ENCODE assay signal across 7 mouse cellular contexts in the genomic region with DNA sequence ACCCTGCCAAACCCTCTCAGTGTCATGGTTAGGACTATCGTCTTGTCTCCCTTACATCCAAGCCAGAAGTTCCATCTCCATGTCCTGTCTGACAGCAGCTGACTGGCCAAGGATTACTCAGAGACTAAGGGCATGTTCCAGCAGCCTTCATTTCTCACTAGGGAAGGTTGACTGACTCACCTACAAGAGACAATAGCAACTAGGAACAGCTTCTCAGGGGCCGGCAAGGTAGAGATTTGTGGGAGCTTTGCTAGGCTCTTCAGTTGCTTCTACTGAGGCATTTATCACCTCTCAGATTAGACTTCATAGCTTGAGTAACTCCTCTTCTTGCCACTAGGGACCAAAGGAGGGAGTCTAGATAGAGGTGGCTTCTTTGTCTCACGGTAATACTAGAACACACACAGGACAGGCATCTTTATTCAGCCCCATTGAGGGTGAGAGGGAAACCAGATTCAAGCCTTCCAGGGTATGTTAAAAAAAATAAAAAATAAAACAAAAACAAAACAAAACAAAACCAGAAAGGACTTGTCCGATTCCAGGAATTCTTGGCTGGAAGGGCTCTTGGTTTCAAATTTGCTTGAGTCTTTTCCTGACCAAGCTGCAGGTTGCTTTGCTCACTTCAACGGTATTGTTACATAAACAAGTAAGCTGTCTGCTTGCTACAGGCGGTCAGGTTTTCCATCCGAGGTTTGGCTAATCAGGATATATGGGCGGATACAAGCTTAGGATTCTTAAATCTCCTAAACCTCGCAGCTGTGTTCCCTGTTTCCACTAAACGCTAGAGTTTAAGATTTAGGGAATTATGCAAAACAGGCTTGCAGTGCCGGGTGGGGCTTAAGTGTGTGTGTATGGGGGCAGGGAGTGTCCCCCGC. TPM values are rescaled to one million over a fixed set of nuclear protein-coding genes. Genes with fewer than 3 reads are reported as not detected.
DNase-seq lines count a peak whose midpoint lies in the region; ATAC-seq and TF ChIP-seq lines count a peak whose summit lies in the region.

No protein-coding gene starts in this region.

- no peaks in the 10 kb centered on the region for H3K9me3 ChIP-seq in E14TG2a.4 (ENCODE audit: low read length)
- no peaks in the 10 kb centered on the region for H3K9me3 ChIP-seq in forebrain, embryonic 15.5 days
- no peaks in the 10 kb centered on the region for H3K9me3 ChIP-seq in kidney, embryonic 16.5 days (ENCODE audit: low read length)
- H3K9me3 ChIP-seq in midbrain, embryonic 15.5 days, result no peaks in the 10 kb centered on the region

- no peak overlapping the region for H3K27ac ChIP-seq in forebrain, embryonic 15.5 days (replicated peaks)
- peak overlapping the region; percentile 83 for H3K27ac ChIP-seq in kidney, embryonic 16.5 days (ENCODE audit: low read length)
- no peak overlapping the region for H3K27ac ChIP-seq in midbrain, embryonic 15.5 days

- peaks cover 36% of the 10 kb centered on the region for H3K4me1 ChIP-seq in E14TG2a.4 (replicated peaks; ENCODE audit: low read depth, low read length)
- peaks cover 31% of the 10 kb centered on the region for H3K4me1 ChIP-seq in forebrain, embryonic 15.5 days
- peaks cover 40% of the 10 kb centered on the region for H3K4me1 ChIP-seq in kidney, embryonic 16.5 days (ENCODE audit: insufficient read depth, low read length)
- peaks cover 40% of the 10 kb centered on the region for H3K4me1 ChIP-seq in midbrain, embryonic 15.5 days

- no peaks in the 10 kb centered on the region for H3K36me3 ChIP-seq in E14TG2a.4 (ENCODE audit: insufficient read depth, low read length)
- no peaks in the 10 kb centered on the region for H3K36me3 ChIP-seq in forebrain, embryonic 15.5 days
- H3K36me3 ChIP-seq in kidney, embryonic 16.5 days (ENCODE audit: insufficient read depth, low read length), result peaks cover 4% of the 10 kb centered on the region; the same call in 1 of the 2 replicates
- no peaks in the 10 kb centered on the region for H3K36me3 ChIP-seq in midbrain, embryonic 15.5 days (replicated peaks)

- DNase-seq in A20 (ENCODE audit: low read depth, low spot score), result peak; percentile 74
- no peak for DNase-seq in layer of hippocampus, adult 8-10 months (ENCODE audit: low spot score in 2 of 2)
- no peak for DNase-seq in gastrocnemius, adult 8-10 months (ENCODE audit: low spot score in 2 of 2)

- 22% methylated on average over 12 of the region's 12 CpGs for WGBS in forebrain, embryonic 15.5 days
- 19% methylated on average over 12 of the region's 12 CpGs for WGBS in kidney, embryonic 16.5 days
- 18% methylated on average over 12 of the region's 12 CpGs for WGBS in midbrain, embryonic 15.5 days

- H3K27me3 ChIP-seq in E14TG2a.4 (ENCODE audit: insufficient read depth, low read length), result peaks cover 60% of the 10 kb centered on the region
- H3K27me3 ChIP-seq in forebrain, embryonic 15.5 days, result peaks cover 12% of the 10 kb centered on the region; the same call in 1 of the 2 replicates
- H3K27me3 ChIP-seq in kidney, embryonic 16.5 days (ENCODE audit: insufficient read depth, low read length), result no peaks in the 10 kb centered on the region
- peaks cover 19% of the 10 kb centered on the region for H3K27me3 ChIP-seq in midbrain, embryonic 15.5 days (replicated peaks)

- 0 out of 2 replicates have a peak overlapping the region, but pooled peaks have one; percentile 98 for H3K4me2 ChIP-seq in forebrain, embryonic 15.5 days (replicated peaks)
- H3K4me2 ChIP-seq in kidney, embryonic 16.5 days (replicated peaks; ENCODE audit: low read depth, low read length), result peak overlapping the region; percentile 91
- H3K4me2 ChIP-seq in midbrain, embryonic 15.5 days, result peak overlapping the region; percentile 87; the same call in 1 of the 2 replicates

- H3K4me3 ChIP-seq in E14TG2a.4 (replicated peaks; ENCODE audit: low read length), result no peak overlapping the region
- no peak overlapping the region for H3K4me3 ChIP-seq in forebrain, embryonic 15.5 days
- peak overlapping the region; percentile 22; the same call in 1 of the 2 replicates for H3K4me3 ChIP-seq in kidney, embryonic 16.5 days (ENCODE audit: low read length)
- H3K4me3 ChIP-seq in midbrain, embryonic 15.5 days, result no peak overlapping the region

- ATAC-seq in forebrain, embryonic 15.5 days (replicated peaks), result no peak
- ATAC-seq in kidney, embryonic 16.5 days (ENCODE audit: low FRiP score, low TSS enrichment), result no peak
- ATAC-seq in midbrain, embryonic 15.5 days (replicated peaks), result no peak

- H3K9ac ChIP-seq in forebrain, embryonic 15.5 days (replicated peaks), result no peak overlapping the region
- H3K9ac ChIP-seq in kidney, embryonic 16.5 days (replicated peaks; ENCODE audit: low read length), result no peak overlapping the region; the same call in 1 of the 2 replicates
- no peak overlapping the region for H3K9ac ChIP-seq in midbrain, embryonic 15.5 days

- TF ChIP-seq CTCF in E14TG2a.4 (conservative IDR thresholded peaks at IDR 0.05; ENCODE audit: low read length), result peak; percentile 28; the same call in 1 of the 2 replicates

RNA-seq across cellular contexts. Expression of a gene that starts 1.3 kb away (rescaled TPM):
- polyA plus RNA-seq in forebrain, embryonic 15.5 days (2015; fragmentation: Nextera tagmentation; extraction: Ambion mirVana), result 2.3 and 2.4 TPM in 2 replicates
- polyA plus RNA-seq in kidney, embryonic 16.5 days (2015; fragmentation: Nextera tagmentation; extraction: Ambion mirVana), result 8.3 and 9.6 TPM in 2 replicates
- polyA plus RNA-seq in midbrain, embryonic 15.5 days (2015; fragmentation: Nextera tagmentation; extraction: Ambion mirVana), result 2.5 and 3.0 TPM in 2 replicates
- total RNA-seq in layer of hippocampus, adult 8-10 months (2022), result 10 to 100 TPM; 26.6 to 39.1 (median 32.4) TPM
- total RNA-seq in gastrocnemius, adult 8-10 months (2022), result 10 to 100 TPM; 11.9 to 15.9 (median 13.6) TPM
